Mouse (Mus musculus) layer of hippocampus, adult 2 months (tissue): ENCODE measurements around the gene Zeb2. TPM values are rescaled to one million over a fixed set of nuclear protein-coding genes. Genes with fewer than 3 reads are reported as not detected.

Experiments used
- DNase-seq, 2 experiments: peaks; one replicate each; pipeline ENCODE4 v3.0.0; 2022; ENCODE audit warnings: low spot score in 2 of 2
- H3K27ac ChIP-seq: fragments of 200-600 bp; 2 replicates; pipeline ENCODE4 v1.8.1; 2022
- H3K4me3 ChIP-seq: fragments of 200-600 bp; 2 replicates; pipeline ENCODE4 v1.8.1; 2022; ENCODE audit warnings: mild to moderate bottlenecking
- CTCF ChIP-seq: fragments of 200-600 bp; conservative IDR thresholded peaks from 2 replicates; pipeline ENCODE4 v1.8.1; 2022; ENCODE audit warnings: antibody characterized with exemption, mild to moderate bottlenecking, moderate library complexity
- long read RNA-seq, 2 experiments: library from polyadenylated mRNA; stranded (forward); transcript quantifications; one replicate each; pipeline ENCODE4 v2.0.0; 2021; ENCODE audit warnings: borderline mapping rate in 2 of 2
- total RNA-seq, 2 experiments: library from RNA; stranded (reverse); gene quantifications; 2 replicates each; pipeline ENCODE4 v1.2.3; 2021

Zeb2 gene
- total RNA-seq = 100 to 1,000 TPM; 430 to 443 TPM
- long read RNA-seq, experiment 1, full-length matches to known transcripts = 8 of 45 reads
- long read RNA-seq, experiment 1, partial matches to known transcripts = 11 of 45 reads
- long read RNA-seq, experiment 1, other reads (novel, unspliced or antisense) = 26 of 45 reads
- long read RNA-seq, experiment 2, full-length matches to known transcripts = 15 of 74 reads
- long read RNA-seq, experiment 2, partial matches to known transcripts = 21 of 74 reads
- long read RNA-seq, experiment 2, other reads (novel, unspliced or antisense) = 38 of 74 reads

GRCm38 (mm10) chr2:45117087-45117561 is at the start of gene Zeb2:
Gene Zeb2 (minus strand): TSS chr2:45117395.
- TF ChIP-seq CTCF = no peak
- Histone ChIP-seq H3K4me3 (peak within 1 kb of the TSS; percentile 93), H3K27ac (peak within 1 kb of the TSS; percentile 100)
- peak in 1 of 2 experiments; percentile 71 for DNase-seq

- no peak for DNase-seq
- Histone ChIP-seq H3K4me3 (peak overlapping the region; percentile 51), H3K27ac (peak overlapping the region; percentile 70)
- TF ChIP-seq CTCF = no peak
These were observed 41.6 kb upstream of the Zeb2 start for GRCm38 (mm10) chr2:45158785-45159184.

DNA sequence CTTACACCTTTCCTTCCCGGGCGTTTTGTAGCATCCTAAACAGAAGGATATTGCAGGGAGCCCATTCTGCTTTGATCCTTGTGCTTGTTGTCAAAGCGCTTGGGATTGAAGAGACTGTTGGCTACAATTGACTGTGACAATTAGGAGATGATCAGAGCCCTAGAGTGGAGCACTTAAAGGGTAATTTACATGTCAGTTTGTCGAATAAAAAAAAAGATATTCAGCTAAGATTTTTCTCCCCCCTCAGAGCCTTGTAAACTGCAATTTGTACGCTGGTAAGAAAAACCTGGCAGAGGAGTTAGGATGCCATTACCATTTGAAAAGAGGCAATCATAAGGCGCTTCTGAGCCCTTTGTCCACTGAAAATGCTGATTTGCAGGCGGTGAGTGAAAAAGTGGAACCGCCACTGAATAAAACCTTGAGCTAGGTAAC is 41.2 kb upstream of the Zeb2 start:
- H3K27ac ChIP-seq = peak overlapping the region; percentile 70
- H3K4me3 ChIP-seq = peak overlapping the region; percentile 51
- no peak for TF ChIP-seq CTCF
- DNase-seq = no peak

GRCm38 (mm10) chr2:45153315-45153714 is 36.1 kb upstream of the Zeb2 start:
- no peak for DNase-seq
- Histone ChIP-seq H3K4me3 (no peak overlapping the region), H3K27ac (no peak overlapping the region)
- TF ChIP-seq CTCF = no peak

DNA sequence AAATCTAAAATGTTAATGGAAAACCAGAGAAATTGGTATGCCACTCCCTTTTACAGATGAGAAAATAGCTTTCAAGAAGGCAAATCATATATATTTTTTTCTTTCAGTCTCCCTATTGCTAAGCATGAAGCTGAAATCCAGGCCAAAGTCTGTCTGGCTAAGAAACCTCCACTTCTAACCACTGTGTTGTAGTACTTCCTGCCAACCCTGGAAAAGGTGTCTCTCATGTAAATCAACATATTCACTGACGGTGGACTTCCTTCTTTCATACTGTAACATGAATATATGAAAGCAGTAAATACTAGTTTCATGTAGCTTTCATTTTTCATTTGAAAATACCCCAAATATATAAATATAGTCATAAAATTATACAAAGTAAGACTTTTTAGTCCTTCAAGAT is 26.0 kb upstream of the Zeb2 start:
- DNase-seq = no peak
- Histone ChIP-seq H3K27ac (no peak overlapping the region), H3K4me3 (no peak overlapping the region)
- no peak for TF ChIP-seq CTCF

- no peak overlapping the region for H3K27ac ChIP-seq
- no peak for DNase-seq
- no peak overlapping the region for H3K4me3 ChIP-seq
- no peak for TF ChIP-seq CTCF
These were observed 21.7 kb upstream of the Zeb2 start for GRCm38 (mm10) chr2:45138906-45139305.

DNA sequence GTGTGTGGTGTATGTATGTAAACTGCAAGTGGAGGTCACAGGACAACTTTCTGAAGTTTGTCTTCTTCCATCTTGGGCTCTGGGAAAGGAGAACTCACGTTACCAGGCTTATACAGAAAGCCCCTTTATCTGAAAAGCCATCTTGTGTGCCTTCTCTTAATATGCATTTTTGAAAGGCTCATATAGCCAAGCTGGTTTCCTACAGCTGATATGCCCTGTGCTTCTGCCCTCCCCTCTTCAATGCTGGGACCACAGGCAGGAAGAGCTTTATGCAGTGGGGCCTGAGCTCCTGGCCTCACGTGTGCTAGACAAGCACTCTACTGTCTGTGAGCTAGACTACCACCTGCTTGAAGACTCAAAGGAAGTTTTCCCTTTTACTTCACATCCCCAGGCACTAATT is 19.6 kb upstream of the Zeb2 start:
- no peak overlapping the region for H3K27ac ChIP-seq
- no peak for TF ChIP-seq CTCF

DNA sequence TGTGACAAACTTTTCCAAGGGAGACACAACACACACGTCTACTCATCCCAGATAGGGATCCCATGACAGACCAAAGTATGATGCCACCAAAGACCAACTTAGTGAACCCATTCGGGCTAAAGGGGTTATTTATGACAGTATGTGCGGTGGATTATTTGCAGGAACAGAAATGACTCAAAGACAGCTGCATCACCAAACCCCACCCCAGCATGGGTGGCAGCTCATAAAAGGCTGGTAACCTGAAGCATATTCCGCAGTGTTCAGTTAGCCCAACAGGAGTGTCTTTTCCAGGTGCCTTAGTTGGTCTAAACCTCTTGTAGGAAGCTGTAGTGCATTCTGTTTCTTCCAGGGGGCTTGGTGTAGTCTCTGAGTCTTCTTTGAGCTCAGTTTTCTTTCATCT is 16.0 kb upstream of the Zeb2 start:
- Histone ChIP-seq H3K4me3 (no peak overlapping the region), H3K27ac (no peak overlapping the region)
- no peak for DNase-seq
- TF ChIP-seq CTCF = no peak

More for the DNA sequence above, 19.6 kb upstream of the Zeb2 start:
- DNase-seq = no peak
- H3K4me3 ChIP-seq = no peak overlapping the region

- no peak for DNase-seq
- TF ChIP-seq CTCF = no peak
- H3K4me3 ChIP-seq = no peak overlapping the region
- H3K27ac ChIP-seq = no peak overlapping the region
These were observed 13.4 kb upstream of the Zeb2 start for GRCm38 (mm10) chr2:45130461-45131156.

GRCm38 (mm10) chr2:45129556-45129955 is 12.4 kb upstream of the Zeb2 start:
- no peak for DNase-seq
- Histone ChIP-seq H3K4me3 (no peak overlapping the region), H3K27ac (peak overlapping the region; percentile 8; the same call in 1 of the 2 replicates)
- TF ChIP-seq CTCF = no peak

- no peak for TF ChIP-seq CTCF
- no peak overlapping the region for H3K4me3 ChIP-seq
- H3K27ac ChIP-seq = no peak overlapping the region
- DNase-seq = no peak
These were observed 11.5 kb upstream of the Zeb2 start for GRCm38 (mm10) chr2:45128696-45129095.

- no peak for DNase-seq
- Histone ChIP-seq H3K4me3 (no peak overlapping the region), H3K27ac (peak overlapping the region; percentile 84; the same call in 1 of the 2 replicates)
- no peak for TF ChIP-seq CTCF
These were observed 9.2 kb upstream of the Zeb2 start for GRCm38 (mm10) chr2:45126401-45126800.

DNA sequence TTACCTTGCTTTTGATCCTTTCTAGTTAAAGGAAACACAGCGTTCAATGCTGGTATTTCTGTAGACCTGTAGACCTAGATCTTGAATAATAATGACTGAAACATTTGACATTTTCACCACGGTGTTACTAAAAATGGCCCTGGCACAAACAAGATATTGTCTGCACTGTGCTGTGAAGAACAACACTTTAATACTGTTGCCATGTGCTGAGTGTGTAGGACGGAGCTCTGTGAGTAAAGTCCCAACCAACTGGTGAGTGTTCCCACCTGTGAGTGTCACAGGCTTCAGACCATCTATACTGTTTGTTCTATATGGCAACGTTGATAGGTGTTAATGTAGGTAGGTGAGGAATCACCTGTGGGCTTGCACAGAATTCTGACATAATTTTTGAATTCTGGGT is 8.0 kb upstream of the Zeb2 start:
- Histone ChIP-seq H3K4me3 (no peak overlapping the region), H3K27ac (peak overlapping the region; percentile 84)
- no peak for TF ChIP-seq CTCF
- DNase-seq = peak in 1 of 2 experiments; percentile 25

DNA sequence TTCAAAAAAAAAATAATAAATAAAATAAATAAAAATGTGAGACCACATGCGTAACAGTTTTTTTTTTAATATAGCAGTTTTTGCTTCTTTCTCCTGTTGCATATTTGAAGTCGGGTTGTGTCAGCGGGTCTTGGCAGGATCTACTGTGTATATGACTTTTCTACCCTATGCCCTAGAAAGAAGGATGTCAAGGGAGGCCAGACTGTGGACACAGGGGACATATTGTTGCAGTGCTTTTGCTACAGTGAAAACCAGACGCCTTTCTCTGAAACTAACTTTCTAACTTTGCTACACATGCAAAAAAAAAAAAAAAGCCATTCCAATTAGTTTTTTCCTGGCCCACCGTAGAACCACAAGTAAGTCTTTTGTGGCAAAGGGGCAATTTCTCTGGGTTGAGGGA is 6.3 kb upstream of the Zeb2 start:
- no peak for TF ChIP-seq CTCF
- Histone ChIP-seq H3K4me3 (no peak overlapping the region), H3K27ac (no peak overlapping the region)
- no peak for DNase-seq
